Mouse (Mus musculus) myocyte (in vitro differentiated cells): ENCODE data around the gene Sema3e. TPM values are rescaled to one million over a fixed set of nuclear protein-coding genes. Genes with fewer than 3 reads are reported as not detected.

ENCODE experiments used
- H3K27me3 ChIP-seq: one replicate; pipeline ENCODE4 v1.6.1; 2011; ENCODE audit not compliant: control insufficient read depth, insufficient read depth, insufficient read length
- H3K36me3 ChIP-seq: one replicate; pipeline ENCODE4 v1.6.1; 2011; ENCODE audit not compliant: control insufficient read depth, insufficient read depth
- H3K4me2 ChIP-seq: one replicate; pipeline ENCODE4 v1.6.1; 2011; ENCODE audit warnings: low read depth, control low read depth
- H3K4me3 ChIP-seq: one replicate; pipeline ENCODE4 v1.5.1; 2011; ENCODE audit warnings: mild to moderate bottlenecking, control low read depth, moderate library complexity
- H3K79me2 ChIP-seq: one replicate; pipeline ENCODE4 v1.6.1; 2011; ENCODE audit not compliant: control insufficient read depth, insufficient read depth
- H3ac ChIP-seq: one replicate; pipeline ENCODE4 v1.6.1; 2011; ENCODE audit not compliant: control insufficient read depth, insufficient read length
- CEBPB ChIP-seq: IDR thresholded peaks from 2 replicates; pipeline ENCODE4 v1.6.1; 2011; ENCODE audit warnings: mild to moderate bottlenecking, moderate library complexity; ENCODE audit not compliant: poor library complexity, insufficient read depth, severe bottlenecking
- E2F4 ChIP-seq: IDR thresholded peaks from one replicate; pipeline ENCODE4 v1.6.1; 2011; ENCODE audit warnings: mild to moderate bottlenecking, control low read depth, moderate library complexity; ENCODE audit not compliant: insufficient read depth
- MAX ChIP-seq: IDR thresholded peaks from one replicate; pipeline ENCODE4 v1.6.1; 2011; ENCODE audit warnings: low read depth, mild to moderate bottlenecking, control low read depth
- MYOD1 ChIP-seq, 3 experiments: IDR thresholded peaks; one replicate each; pipeline ENCODE4 v1.6.1; 2011; ENCODE audit warnings: control low read depth in 2 of 3, low read depth in 2 of 3, mild to moderate bottlenecking in 2 of 3, moderate library complexity in 1 of 3; ENCODE audit not compliant: insufficient read length in 2 of 3, control insufficient read depth in 1 of 3
- MYOG ChIP-seq, 3 experiments: IDR thresholded peaks; one replicate each; pipeline ENCODE4 v1.6.1; 2011; ENCODE audit warnings: control low read depth in 2 of 3, low read depth in 2 of 3, mild to moderate bottlenecking in 2 of 3; ENCODE audit not compliant: insufficient read length in 2 of 3, control insufficient read depth in 1 of 3, insufficient read depth in 1 of 3
- POLR2A ChIP-seq: IDR thresholded peaks from one replicate; pipeline ENCODE4 v1.6.1; 2011; ENCODE audit warnings: low read depth, mild to moderate bottlenecking, control low read depth, moderate library complexity; ENCODE audit not compliant: insufficient read length
- POLR2AphosphoS2 ChIP-seq: IDR thresholded peaks from one replicate; pipeline ENCODE4 v1.6.1; 2011; ENCODE audit warnings: low read depth, control low read depth; ENCODE audit not compliant: insufficient read length
- REST ChIP-seq: IDR thresholded peaks from one replicate; pipeline ENCODE4 v1.6.1; 2011; ENCODE audit warnings: mild to moderate bottlenecking, control low read depth, moderate library complexity; ENCODE audit not compliant: insufficient read depth, insufficient read length
- SRF ChIP-seq: IDR thresholded peaks from one replicate; pipeline ENCODE4 v1.6.1; 2011; ENCODE audit warnings: low read depth; ENCODE audit not compliant: control insufficient read depth, insufficient read length
- TCF12 ChIP-seq: IDR thresholded peaks from one replicate; pipeline ENCODE4 v1.6.1; 2011; ENCODE audit warnings: mild to moderate bottlenecking, control low read depth; ENCODE audit not compliant: poor library complexity, insufficient read depth, severe bottlenecking
- TCF3 ChIP-seq: IDR thresholded peaks from one replicate; pipeline ENCODE4 v1.6.1; 2011; ENCODE audit warnings: low read depth, control low read depth; ENCODE audit not compliant: insufficient read length
- USF1 ChIP-seq: IDR thresholded peaks from one replicate; pipeline ENCODE4 v1.6.1; 2011; ENCODE audit warnings: low read depth, mild to moderate bottlenecking, control low read depth, moderate library complexity
- polyA plus RNA-seq: library from polyadenylated mRNA; unstranded; fragments of >200 nt; fragmentation: generic; extraction: Trizol; gene quantifications from one replicate; pipeline ENCODE4 v1.2.1, GENCODE M21; 2012; ENCODE audit warnings: missing spikeins

The Sema3e gene
- polyA plus RNA-seq, 1 experiment = 9.9 TPM

DNA sequence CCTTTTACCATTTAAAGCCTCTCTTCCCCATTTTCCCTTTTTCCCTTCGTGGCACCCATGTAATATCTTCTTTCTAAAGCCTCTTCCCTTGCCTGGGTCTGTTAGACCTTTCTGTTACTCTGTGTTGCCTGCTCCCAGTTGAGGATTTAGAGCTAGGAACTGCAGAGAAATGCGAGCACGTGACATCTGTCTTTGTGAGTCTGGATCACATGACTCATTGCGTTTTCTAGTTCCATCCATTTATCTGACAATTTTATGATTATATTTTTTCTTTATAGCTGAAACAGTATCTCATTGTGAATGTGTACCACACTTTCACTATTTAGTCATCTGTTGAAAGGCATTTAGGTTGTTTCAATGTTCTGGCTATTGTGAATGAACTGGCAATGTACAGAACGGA is 18.0 kb downstream of the Sema3e start:
- peaks cover 19% of the 10 kb centered on the region for H3K79me2 ChIP-seq
- no peaks in the 10 kb centered on the region for H3K27me3 ChIP-seq
- no peak overlapping the region for H3ac ChIP-seq
- H3K4me2 ChIP-seq = no peak overlapping the region
- TF ChIP-seq TCF3 (no peak), REST (no peak), USF1 (peak; percentile 52)
- H3K36me3 ChIP-seq = no peaks in the 10 kb centered on the region
- H3K4me3 ChIP-seq = no peak overlapping the region

GRCm38 (mm10) chr5:14043983-14044382 is 18.9 kb downstream of the Sema3e start:
- Histone ChIP-seq H3K36me3 (no peaks in the 10 kb centered on the region), H3ac (no peak overlapping the region), H3K4me2 (no peak overlapping the region), H3K27me3 (no peaks in the 10 kb centered on the region), H3K4me3 (no peak overlapping the region), H3K79me2 (peaks cover 19% of the 10 kb centered on the region)
- TF ChIP-seq SRF (no peak), POLR2AphosphoS2 (no peak), CEBPB (no peak), USF1 (no peak), TCF3 (peak; percentile 26), POLR2A (no peak), REST (no peak), MAX (no peak), MYOG (IDR thresholded peaks at IDR 0.05; ENCODE audit: control insufficient read depth in 1 of 3, insufficient read depth in 1 of 3, insufficient read length in 2 of 3, low read depth in 2 of 3) (peak in 1 of 3 experiments; percentile 29), E2F4 (no peak), MYOD1 (IDR thresholded peaks at IDR 0.05; ENCODE audit: control insufficient read depth in 1 of 3, insufficient read length in 2 of 3, low read depth in 2 of 3) (peak; percentile 60 to 91 (median 87)), TCF12 (peak; percentile 62)

- no peaks in the 10 kb centered on the region for H3K27me3 ChIP-seq
- H3ac ChIP-seq = no peak overlapping the region
- H3K4me3 ChIP-seq = no peak overlapping the region
- no peak for TF ChIP-seq E2F4
- no peak for TF ChIP-seq MAX
- TF ChIP-seq CEBPB = no peak
- TF ChIP-seq TCF12 = no peak
- TF ChIP-seq REST = peak; percentile 48
- no peak for TF ChIP-seq USF1
- H3K36me3 ChIP-seq = no peaks in the 10 kb centered on the region
- H3K79me2 ChIP-seq = peaks cover 22% of the 10 kb centered on the region
- H3K4me2 ChIP-seq = no peak overlapping the region
These were observed 23.6 kb downstream of the Sema3e start for GRCm38 (mm10) chr5:14048660-14049059.

DNA sequence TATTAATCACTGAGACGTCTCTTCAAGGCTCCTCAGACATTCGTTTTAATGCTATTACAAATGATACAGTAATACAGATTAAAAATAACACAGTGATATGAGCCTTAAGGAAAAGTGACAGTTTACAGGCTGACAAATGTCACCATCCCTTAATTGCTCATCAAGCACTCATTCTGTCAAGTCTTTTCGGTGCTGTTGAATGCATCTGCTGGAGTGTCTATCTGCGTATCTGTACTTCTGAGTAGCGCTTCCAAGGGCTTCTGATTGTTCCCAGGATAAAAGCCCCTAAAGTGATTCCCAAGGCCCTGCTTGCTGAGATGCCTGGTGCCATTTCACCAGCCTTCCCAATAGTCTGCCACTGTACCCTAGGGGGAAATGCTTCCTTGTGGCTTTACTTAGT is 29.4 kb downstream of the Sema3e start:
- Histone ChIP-seq H3K4me3 (no peak overlapping the region), H3K4me2 (no peak overlapping the region), H3K36me3 (no peaks in the 10 kb centered on the region), H3K27me3 (no peaks in the 10 kb centered on the region), H3K79me2 (peaks cover 17% of the 10 kb centered on the region), H3ac (no peak overlapping the region)
- no peak for TF ChIP-seq SRF

GRCm38 (mm10) chr5:14059895-14060553 is 34.9 kb downstream of the Sema3e start:
- Histone ChIP-seq H3K4me2 (no peak overlapping the region), H3K4me3 (no peak overlapping the region), H3K36me3 (no peaks in the 10 kb centered on the region), H3ac (no peak overlapping the region), H3K27me3 (no peaks in the 10 kb centered on the region), H3K79me2 (peaks cover 4% of the 10 kb centered on the region)
- TF ChIP-seq MAX (no peak), E2F4 (no peak), MYOD1 (IDR thresholded peaks at IDR 0.05; ENCODE audit: control insufficient read depth in 1 of 3, insufficient read length in 2 of 3, low read depth in 2 of 3) (no peak), CEBPB (no peak), TCF3 (no peak), MYOG (IDR thresholded peaks at IDR 0.05; ENCODE audit: control insufficient read depth in 1 of 3, insufficient read depth in 1 of 3, insufficient read length in 2 of 3, low read depth in 2 of 3) (no peak), USF1 (no peak), POLR2A (no peak), REST (no peak), POLR2AphosphoS2 (no peak), TCF12 (no peak), SRF (no peak)
